Mouse (Mus musculus) 3134 (cell line): ENCODE measurements around the gene Rhobtb1.

Experiments used
- DNase-seq: peaks from one replicate; pipeline ENCODE4 v3.0.0-alpha.2; 2011; ENCODE audit warnings: low spot score; ENCODE audit not compliant: insufficient read length; ENCODE audit errors: extremely low read depth

The Rhobtb1 gene

GRCm38 (mm10) chr10:69151045-69151444 lies at the start of gene Rhobtb1:
Gene Rhobtb1, plus strand, starts transcription at chr10:69151434.
- DNase-seq = no peak

GRCm38 (mm10) chr10:69101988-69102387 lies 49.2 kb upstream of the Rhobtb1 start:
- DNase-seq = no peak

DNA sequence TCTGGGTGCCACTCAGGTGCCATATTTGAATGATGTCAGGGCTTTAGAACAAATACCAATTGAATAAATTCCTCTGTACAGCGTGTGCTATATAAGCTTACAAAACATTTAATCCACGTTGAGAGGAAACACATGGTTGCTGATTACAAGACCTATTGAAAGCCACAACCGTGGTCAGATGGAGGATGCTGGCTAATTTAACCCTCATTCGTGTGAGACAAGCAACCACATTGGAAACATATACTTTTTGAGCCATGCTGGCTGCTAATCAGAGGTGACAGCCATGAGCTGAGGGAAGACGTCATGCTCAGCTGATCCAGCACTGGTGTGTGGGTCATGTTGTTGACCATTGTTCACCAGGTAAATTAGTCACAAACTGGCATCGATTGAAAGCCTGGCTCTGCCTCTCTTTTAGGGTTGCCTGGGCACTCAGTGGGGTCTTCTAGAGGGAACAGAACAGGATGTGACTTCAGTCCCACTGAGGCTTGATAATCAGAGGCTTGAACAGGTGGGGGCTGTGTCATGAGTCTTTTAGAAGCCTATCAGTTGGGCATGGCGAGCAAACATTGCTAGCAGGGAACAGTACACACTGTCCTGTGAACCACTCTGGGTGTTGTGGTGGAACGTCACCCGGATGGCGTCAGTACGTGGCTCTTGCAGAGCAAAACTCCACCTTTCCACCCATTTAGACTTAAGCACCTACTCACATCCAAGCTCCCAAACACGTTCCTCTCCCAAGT lies 46.9 kb upstream of the Rhobtb1 start:
- no peak for DNase-seq

DNA sequence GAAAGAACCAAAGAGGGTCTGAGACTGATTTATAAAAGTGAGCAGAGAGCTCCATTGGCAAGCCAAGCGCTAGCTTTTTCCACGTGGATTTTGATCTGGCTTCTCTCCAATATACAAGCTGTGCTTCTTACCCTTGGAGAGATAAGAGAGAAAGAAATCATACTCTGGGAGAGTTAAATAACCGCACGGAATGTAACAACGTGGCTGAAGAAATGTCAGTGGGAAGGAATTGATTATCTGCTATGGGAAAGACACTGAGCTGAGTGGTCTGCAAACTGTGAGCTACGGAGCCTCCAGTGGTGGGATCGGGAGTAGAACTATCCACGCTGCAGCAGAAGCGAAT lies 46.4 kb upstream of the Rhobtb1 start:
- no peak for DNase-seq

DNA sequence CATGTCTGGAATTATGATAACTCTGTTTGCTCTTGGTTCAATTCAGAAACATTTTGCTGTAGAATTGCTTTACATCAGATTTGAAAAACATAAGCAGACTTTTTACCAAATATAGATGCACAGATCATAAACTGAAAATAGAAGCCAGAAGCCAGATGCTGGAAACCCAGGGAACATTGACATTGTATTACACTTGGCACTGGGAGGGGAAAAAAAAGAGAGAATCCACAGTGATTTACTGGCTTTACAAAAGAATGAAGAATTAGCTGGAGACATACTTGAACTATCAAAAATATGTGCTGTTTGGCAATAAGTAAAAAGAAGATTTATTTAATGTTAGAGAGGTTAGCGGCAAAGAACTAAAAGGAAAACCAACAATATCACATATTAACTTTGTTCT lies 44.4 kb upstream of the Rhobtb1 start:
- DNase-seq = no peak

- DNase-seq = no peak
Observed at GRCm38 (mm10) chr10:69107253-69107652, 44.0 kb upstream of the Rhobtb1 start.

- no peak for DNase-seq
Observed at GRCm38 (mm10) chr10:69114384-69114783, 36.9 kb upstream of the Rhobtb1 start.

- no peak for DNase-seq
Observed at GRCm38 (mm10) chr10:69117996-69118395, 33.2 kb upstream of the Rhobtb1 start.

GRCm38 (mm10) chr10:69118893-69119292 lies 32.3 kb upstream of the Rhobtb1 start:
- no peak for DNase-seq

DNA sequence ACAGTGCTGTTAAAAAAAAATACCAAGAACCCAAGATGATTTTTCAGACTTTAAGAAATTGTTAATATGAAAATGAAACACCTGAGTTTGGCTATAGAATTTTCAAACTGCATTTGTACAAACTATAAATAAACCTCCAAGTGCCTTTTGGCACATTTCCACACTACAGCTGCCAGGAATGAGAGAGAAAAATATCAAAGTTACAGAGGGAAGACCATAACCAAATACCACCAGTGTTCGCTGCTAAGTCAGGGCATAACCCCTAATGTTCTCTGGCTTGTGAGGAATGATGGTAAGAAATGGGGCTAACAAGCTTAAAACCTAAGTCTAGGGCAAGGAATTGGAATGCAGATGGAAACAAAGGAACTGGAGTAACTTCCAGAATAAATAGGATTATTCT lies 31.8 kb upstream of the Rhobtb1 start:
- DNase-seq = no peak

- no peak for DNase-seq
Observed at GRCm38 (mm10) chr10:69126546-69126945, 24.7 kb upstream of the Rhobtb1 start.

- DNase-seq = no peak
Observed at GRCm38 (mm10) chr10:69128531-69128930, 22.7 kb upstream of the Rhobtb1 start.

- no peak for DNase-seq
Observed at GRCm38 (mm10) chr10:69130613-69131012, 20.6 kb upstream of the Rhobtb1 start.

- DNase-seq = no peak
Observed at GRCm38 (mm10) chr10:69134356-69134755, 16.9 kb upstream of the Rhobtb1 start.

- DNase-seq = no peak
Observed at GRCm38 (mm10) chr10:69136241-69136828, 14.9 kb upstream of the Rhobtb1 start.

GRCm38 (mm10) chr10:69149252-69149651 lies 2.0 kb upstream of the Rhobtb1 start:
- DNase-seq = no peak

DNA sequence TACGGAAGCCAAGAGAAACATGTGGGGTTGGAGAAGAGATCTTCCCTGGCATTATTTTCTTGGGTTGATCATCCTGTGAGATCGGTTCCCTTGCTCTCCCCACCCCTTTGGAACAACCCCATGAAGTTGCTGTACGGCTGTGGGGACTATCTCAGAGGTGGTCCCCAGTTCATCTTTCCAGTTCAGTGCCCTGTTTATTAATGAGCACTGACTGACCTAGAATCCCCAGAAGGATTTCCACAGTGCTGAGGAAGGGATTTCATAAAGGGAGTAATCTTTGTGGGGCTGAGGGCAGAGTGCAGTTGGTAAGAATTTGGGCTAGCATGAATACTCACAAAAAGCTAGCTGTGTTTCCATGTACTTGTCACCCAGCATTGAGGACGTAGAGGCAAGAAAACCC lies 1.7 kb downstream of the Rhobtb1 start:
- no peak for DNase-seq

DNA sequence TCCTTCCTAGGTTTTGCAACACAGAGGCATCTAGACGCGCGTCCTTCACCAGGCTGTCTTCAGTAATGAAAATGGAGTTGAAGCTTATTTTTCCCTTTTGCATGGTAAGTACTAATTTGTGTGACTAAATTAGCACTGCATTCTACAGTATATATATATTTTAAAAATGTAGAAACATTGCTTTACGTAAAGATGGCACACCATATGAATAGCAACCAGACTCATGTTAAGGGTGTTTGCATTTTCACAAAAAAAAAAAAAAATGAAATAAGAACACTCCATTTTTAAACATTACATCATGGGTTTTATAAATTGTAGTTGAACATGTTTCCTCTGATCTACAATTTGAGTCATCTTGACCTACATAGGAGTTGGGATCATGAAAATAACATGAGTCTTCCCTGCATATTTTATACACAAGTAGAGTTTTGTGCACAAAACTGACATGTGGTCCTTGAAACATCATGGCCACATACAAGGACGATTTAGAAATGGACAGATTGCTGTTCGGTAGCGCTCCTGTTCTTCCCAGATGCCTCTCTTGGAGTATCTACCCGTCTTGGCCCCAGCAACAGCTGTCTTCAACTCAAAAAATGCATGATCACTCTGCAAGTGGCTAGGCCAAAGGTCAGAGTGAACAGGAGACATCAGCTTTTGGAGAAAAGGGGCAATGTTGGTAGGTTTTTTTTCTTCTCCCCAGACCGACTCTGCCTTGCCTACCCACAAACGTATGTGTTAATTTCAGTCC lies 4.4 kb downstream of the Rhobtb1 start:
- DNase-seq = no peak

DNA sequence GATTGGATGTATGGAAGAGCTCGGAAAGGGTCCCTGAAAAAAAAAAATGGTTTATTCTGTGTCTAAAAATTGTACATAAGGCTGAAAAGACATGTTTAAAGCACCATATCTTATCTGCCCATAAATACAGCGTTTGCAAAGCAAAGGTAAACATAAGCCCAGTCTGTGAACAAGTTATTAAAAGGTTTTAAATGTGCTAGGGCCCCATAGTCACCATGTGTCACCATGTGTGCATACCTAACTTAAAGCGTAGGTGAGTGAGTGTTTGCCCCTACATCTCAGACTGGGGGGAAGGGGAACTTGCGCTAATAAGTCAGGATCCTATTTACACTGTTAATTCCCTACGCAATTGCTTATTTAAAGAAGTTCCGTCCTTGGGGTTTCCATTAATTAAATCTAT lies 5.2 kb downstream of the Rhobtb1 start:
- no peak for DNase-seq

- DNase-seq = no peak
Observed at GRCm38 (mm10) chr10:69157471-69157870, 6.2 kb downstream of the Rhobtb1 start.

- no peak for DNase-seq
Observed at GRCm38 (mm10) chr10:69160877-69161276, 9.6 kb downstream of the Rhobtb1 start.

DNA sequence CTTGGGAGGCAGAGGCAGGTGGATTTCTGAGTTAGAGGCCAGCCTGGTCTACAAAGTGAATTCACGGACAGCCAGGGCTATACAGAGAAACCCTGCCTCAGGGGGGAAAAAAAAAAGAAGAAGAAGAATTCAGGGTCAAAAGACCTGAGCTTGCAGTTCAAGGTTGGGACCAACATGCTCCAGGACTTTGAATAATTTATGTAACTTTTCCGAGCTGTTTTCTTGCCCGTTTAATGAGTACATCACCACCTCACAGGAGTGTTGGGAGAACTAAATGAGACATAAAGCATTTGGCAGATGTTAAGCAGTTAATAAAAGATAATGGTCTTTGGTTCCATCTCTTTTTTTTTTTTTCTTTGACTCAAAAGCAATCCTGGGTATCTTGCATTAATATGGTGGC lies 10.3 kb downstream of the Rhobtb1 start:
- no peak for DNase-seq
